Mouse (Mus musculus): Measurements from ENCODE around the gene Fat3. TPM values are rescaled to one million over a fixed set of nuclear protein-coding genes. Genes with fewer than 3 reads are reported as not detected.

Gene Fat3
- polyA plus RNA-seq, 1 experiment: not detected

DNA sequence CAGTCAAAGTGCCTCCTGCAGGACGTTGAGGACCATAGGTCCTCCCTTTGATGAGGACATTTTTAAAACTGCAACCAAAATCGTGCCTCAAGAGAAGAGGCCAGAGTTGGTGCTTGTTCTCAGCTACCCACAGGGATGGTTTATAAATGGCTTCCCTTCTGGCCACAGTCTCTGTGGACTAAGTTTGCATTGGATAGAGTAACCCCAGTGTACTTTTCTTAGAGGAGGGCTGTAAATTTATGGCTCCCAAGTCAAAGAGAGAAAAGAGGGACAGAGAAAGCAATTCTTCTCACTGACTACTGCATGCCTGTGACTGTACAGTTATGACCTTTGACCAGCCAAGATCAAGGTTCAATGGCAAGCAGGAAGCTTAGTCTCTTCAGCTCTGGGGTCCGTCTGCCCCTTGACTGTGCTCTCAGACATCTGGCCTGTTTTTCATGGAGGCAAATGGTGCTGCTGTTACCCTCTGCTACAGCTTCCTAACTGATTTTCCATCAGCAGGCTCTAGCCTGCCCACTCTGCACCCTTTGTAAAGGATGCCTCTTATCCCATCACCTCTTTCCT, 542.8 kb downstream of the Fat3 start:
- Histone ChIP-seq H3K4me3 (ENCODE audit: insufficient read depth, poor library complexity, severe bottlenecking) (no peak overlapping the region), H3K79me2 (ENCODE audit: control insufficient read depth, insufficient read depth) (no peaks in the 10 kb centered on the region), H3K27me3 (ENCODE audit: control insufficient read depth, insufficient read depth, insufficient read length) (no peaks in the 10 kb centered on the region), H3K79me3 (ENCODE audit: low read depth) (no peaks in the 10 kb centered on the region), H3ac (ENCODE audit: control insufficient read depth, insufficient read length, low read depth) (no peak overlapping the region), H3K36me3 (ENCODE audit: control insufficient read depth, insufficient read depth) (no peaks in the 10 kb centered on the region)
- TF ChIP-seq MAX (IDR thresholded peaks at IDR 0.05) (no peak), MYOG (IDR thresholded peaks at IDR 0.05; ENCODE audit: control insufficient read depth, extremely low read depth, insufficient read length) (no peak), USF1 (IDR thresholded peaks at IDR 0.05; ENCODE audit: low read depth) (no peak), CEBPB (IDR thresholded peaks at IDR 0.05; ENCODE audit: low read depth) (no peak), MYOD1 (IDR thresholded peaks at IDR 0.05; ENCODE audit: control insufficient read depth, insufficient read length, low read depth) (no peak), FOSL1 (IDR thresholded peaks at IDR 0.05; ENCODE audit: insufficient read depth, low read length, poor library complexity, severe bottlenecking) (no peak), CTCF (IDR thresholded peaks at IDR 0.05; ENCODE audit: control insufficient read depth, insufficient read depth, insufficient read length) (no peak)

DNA sequence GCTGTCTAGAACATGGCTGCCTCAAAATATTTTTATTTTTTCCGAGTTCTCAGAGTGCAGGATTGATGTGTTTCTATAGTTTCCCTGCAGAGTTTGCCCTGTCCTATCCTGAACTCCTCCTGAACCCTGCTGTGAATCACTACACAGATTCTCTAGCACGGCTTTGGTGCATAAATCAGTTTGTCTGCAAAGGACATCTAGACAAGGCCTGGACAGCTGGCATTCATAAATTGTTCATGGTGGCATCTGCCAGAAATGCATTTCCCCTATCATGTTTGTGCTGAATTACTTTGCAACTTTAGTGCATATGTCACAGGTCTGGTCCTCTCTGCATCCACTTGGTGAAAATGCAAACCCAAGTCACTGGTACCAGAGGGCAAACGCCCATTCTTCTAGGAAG, 543.3 kb downstream of the Fat3 start:
- Histone ChIP-seq H3K4me3 (ENCODE audit: insufficient read depth, poor library complexity, severe bottlenecking) (no peak overlapping the region), H3K79me3 (ENCODE audit: low read depth) (no peaks in the 10 kb centered on the region), H3K36me3 (ENCODE audit: control insufficient read depth, insufficient read depth) (no peaks in the 10 kb centered on the region), H3K79me2 (ENCODE audit: control insufficient read depth, insufficient read depth) (no peaks in the 10 kb centered on the region), H3ac (ENCODE audit: control insufficient read depth, insufficient read length, low read depth) (no peak overlapping the region), H3K27me3 (ENCODE audit: control insufficient read depth, insufficient read depth, insufficient read length) (no peaks in the 10 kb centered on the region)
- TF ChIP-seq FOSL1 (IDR thresholded peaks at IDR 0.05; ENCODE audit: insufficient read depth, low read length, poor library complexity, severe bottlenecking): no peak
- no peak for TF ChIP-seq MAX (IDR thresholded peaks at IDR 0.05)
- no peak for TF ChIP-seq MYOG (IDR thresholded peaks at IDR 0.05; ENCODE audit: control insufficient read depth, extremely low read depth, insufficient read length)
- no peak for TF ChIP-seq CEBPB (IDR thresholded peaks at IDR 0.05; ENCODE audit: low read depth)
- TF ChIP-seq MYOD1 (IDR thresholded peaks at IDR 0.05; ENCODE audit: control insufficient read depth, insufficient read length, low read depth): no peak
- TF ChIP-seq USF1 (IDR thresholded peaks at IDR 0.05; ENCODE audit: low read depth): no peak
- no peak for TF ChIP-seq CTCF (IDR thresholded peaks at IDR 0.05; ENCODE audit: control insufficient read depth, insufficient read depth, insufficient read length)

DNA sequence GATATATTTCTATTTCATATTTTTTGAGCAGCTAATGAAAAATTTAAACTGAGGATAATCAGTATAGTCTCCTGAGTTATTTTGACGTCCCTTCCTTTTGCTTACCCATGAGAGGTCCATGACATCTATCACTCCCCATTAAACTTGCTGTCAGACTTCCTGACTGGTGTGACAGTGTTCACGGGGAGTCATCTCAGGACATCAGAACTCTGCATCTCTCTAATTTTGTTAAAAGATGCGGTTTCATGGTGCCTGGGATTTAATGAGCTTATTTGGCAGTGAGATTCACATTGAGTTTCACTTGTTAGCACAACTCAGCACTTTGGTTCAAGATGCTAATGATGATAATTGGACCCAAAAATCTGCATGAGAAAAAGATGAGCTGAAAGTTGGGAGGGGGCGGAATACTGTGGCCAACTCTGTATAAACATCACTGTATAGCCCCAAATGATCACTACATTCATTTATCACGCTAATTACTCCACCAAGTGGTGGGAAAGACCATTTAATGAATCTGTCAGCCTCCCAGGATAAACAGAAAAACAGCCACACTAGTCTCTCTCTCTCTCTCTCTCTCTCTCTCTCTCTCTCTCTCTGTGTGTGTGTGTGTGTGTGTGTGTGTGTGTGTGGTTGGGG, 545.8 kb downstream of the Fat3 start:
- Histone ChIP-seq H3K79me3 (ENCODE audit: low read depth) (no peaks in the 10 kb centered on the region), H3K79me2 (ENCODE audit: control insufficient read depth, insufficient read depth) (no peaks in the 10 kb centered on the region), H3K27me3 (ENCODE audit: control insufficient read depth, insufficient read depth, insufficient read length) (no peaks in the 10 kb centered on the region), H3ac (ENCODE audit: control insufficient read depth, insufficient read length, low read depth) (no peak overlapping the region), H3K36me3 (ENCODE audit: control insufficient read depth, insufficient read depth) (no peaks in the 10 kb centered on the region), H3K4me3 (ENCODE audit: insufficient read depth, poor library complexity, severe bottlenecking) (no peak overlapping the region)
- no peak for TF ChIP-seq CTCF (IDR thresholded peaks at IDR 0.05; ENCODE audit: control insufficient read depth, insufficient read depth, insufficient read length)
- no peak for TF ChIP-seq USF1 (IDR thresholded peaks at IDR 0.05; ENCODE audit: low read depth)
- no peak for TF ChIP-seq MYOD1 (IDR thresholded peaks at IDR 0.05; ENCODE audit: control insufficient read depth, insufficient read length, low read depth)

DNA sequence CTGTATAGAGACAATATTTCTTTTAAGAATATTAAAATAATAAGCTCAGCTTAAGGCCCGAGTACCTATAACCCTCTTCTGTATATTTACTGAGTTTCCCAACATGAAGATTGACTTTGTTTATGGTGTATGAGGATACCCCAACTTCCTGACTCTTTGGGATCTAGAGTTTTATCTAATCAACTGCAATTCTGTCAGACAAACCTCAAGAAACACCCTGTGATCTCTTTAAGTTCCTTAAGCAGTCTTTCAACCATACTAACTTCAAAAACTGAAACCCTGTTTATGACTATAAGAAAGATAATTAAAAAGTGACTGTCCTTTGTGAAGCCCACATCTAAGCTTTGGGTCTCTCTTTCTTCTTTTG, 546.8 kb downstream of the Fat3 start:
- no peak overlapping the region for H3K4me3 ChIP-seq (ENCODE audit: insufficient read depth, poor library complexity, severe bottlenecking)
- TF ChIP-seq MYOG (IDR thresholded peaks at IDR 0.05; ENCODE audit: control insufficient read depth, extremely low read depth, insufficient read length) (no peak), USF1 (IDR thresholded peaks at IDR 0.05; ENCODE audit: low read depth) (no peak), MYOD1 (IDR thresholded peaks at IDR 0.05; ENCODE audit: control insufficient read depth, insufficient read length, low read depth) (no peak), MAX (IDR thresholded peaks at IDR 0.05) (no peak), CTCF (IDR thresholded peaks at IDR 0.05; ENCODE audit: control insufficient read depth, insufficient read depth, insufficient read length) (no peak), FOSL1 (IDR thresholded peaks at IDR 0.05; ENCODE audit: insufficient read depth, low read length, poor library complexity, severe bottlenecking) (no peak), CEBPB (IDR thresholded peaks at IDR 0.05; ENCODE audit: low read depth) (no peak)
- H3ac ChIP-seq (ENCODE audit: control insufficient read depth, insufficient read length, low read depth): no peak overlapping the region
- no peaks in the 10 kb centered on the region for H3K79me3 ChIP-seq (ENCODE audit: low read depth)
- no peaks in the 10 kb centered on the region for H3K79me2 ChIP-seq (ENCODE audit: control insufficient read depth, insufficient read depth)
- H3K36me3 ChIP-seq (ENCODE audit: control insufficient read depth, insufficient read depth): no peaks in the 10 kb centered on the region
- no peaks in the 10 kb centered on the region for H3K27me3 ChIP-seq (ENCODE audit: control insufficient read depth, insufficient read depth, insufficient read length)

DNA sequence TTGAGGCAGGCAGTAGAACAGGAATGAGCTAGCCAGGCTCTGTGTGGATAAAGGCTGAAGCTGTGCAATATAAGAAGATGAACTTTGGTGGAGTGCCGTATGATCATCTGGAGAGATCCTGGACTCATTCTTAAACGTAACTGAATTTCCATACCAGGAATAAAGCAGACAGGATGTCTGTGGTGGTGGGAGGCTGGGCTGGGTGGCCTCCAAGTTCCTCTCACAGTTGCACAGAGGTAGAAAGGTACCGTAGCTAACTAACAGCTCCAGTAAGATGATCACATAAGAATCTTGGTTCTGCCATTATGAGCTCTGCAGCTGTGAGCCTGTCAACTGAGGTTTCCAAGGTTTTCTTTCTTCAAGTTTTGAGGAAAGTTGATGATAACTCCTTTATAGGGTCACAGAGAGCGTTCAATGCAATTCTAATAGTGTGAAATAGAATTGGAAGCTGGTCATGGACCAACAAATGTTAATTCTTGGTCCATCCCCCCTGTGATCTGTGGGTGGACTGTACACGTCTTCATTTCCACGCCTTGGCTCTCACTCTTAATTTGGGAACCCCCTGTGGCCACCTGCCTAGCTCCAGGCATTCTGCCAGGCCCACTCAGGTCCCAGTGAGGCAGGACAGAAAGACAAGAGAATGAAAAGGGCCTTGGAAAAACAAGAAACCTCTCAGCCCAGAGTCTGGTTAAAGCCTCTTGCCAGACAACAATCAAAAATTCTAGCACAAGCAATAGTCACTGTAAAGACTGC, 547.3 kb downstream of the Fat3 start:
- Histone ChIP-seq H3K36me3 (ENCODE audit: control insufficient read depth, insufficient read depth) (no peaks in the 10 kb centered on the region), H3ac (ENCODE audit: control insufficient read depth, insufficient read length, low read depth) (no peak overlapping the region), H3K79me3 (ENCODE audit: low read depth) (no peaks in the 10 kb centered on the region), H3K79me2 (ENCODE audit: control insufficient read depth, insufficient read depth) (no peaks in the 10 kb centered on the region), H3K4me3 (ENCODE audit: insufficient read depth, poor library complexity, severe bottlenecking) (no peak overlapping the region), H3K27me3 (ENCODE audit: control insufficient read depth, insufficient read depth, insufficient read length) (no peaks in the 10 kb centered on the region)
- TF ChIP-seq FOSL1 (IDR thresholded peaks at IDR 0.05; ENCODE audit: insufficient read depth, low read length, poor library complexity, severe bottlenecking) (no peak), USF1 (IDR thresholded peaks at IDR 0.05; ENCODE audit: low read depth) (no peak), MAX (IDR thresholded peaks at IDR 0.05) (no peak), MYOG (IDR thresholded peaks at IDR 0.05; ENCODE audit: control insufficient read depth, extremely low read depth, insufficient read length) (no peak), CEBPB (IDR thresholded peaks at IDR 0.05; ENCODE audit: low read depth) (no peak), CTCF (IDR thresholded peaks at IDR 0.05; ENCODE audit: control insufficient read depth, insufficient read depth, insufficient read length) (no peak), MYOD1 (IDR thresholded peaks at IDR 0.05; ENCODE audit: control insufficient read depth, insufficient read length, low read depth) (no peak)

Data from C2C12 (cell line).